Mouse (Mus musculus) bone marrow macrophage, adult 2 months (primary cell): ENCODE results near the gene Tpcn2. TPM values are rescaled to one million over a fixed set of nuclear protein-coding genes. Genes with fewer than 3 reads are reported as not detected.

Experiments used
- H3K27ac ChIP-seq: 2 replicates; pipeline ENCODE4 v1.5.1; 2012; ENCODE audit warnings: low read depth, low read length; ENCODE audit not compliant: insufficient read depth
- H3K4me1 ChIP-seq: 2 replicates; pipeline ENCODE4 v1.6.1; 2012; ENCODE audit warnings: low read length; ENCODE audit not compliant: control insufficient read depth, insufficient read depth
- H3K4me3 ChIP-seq: 2 replicates; pipeline ENCODE4 v1.5.1; 2012; ENCODE audit warnings: mild to moderate bottlenecking, low read length, moderate library complexity; ENCODE audit not compliant: insufficient read depth
- CTCF ChIP-seq: IDR thresholded peaks from 2 replicates; pipeline ENCODE4 v1.5.1; 2012; ENCODE audit warnings: low read depth, mild to moderate bottlenecking, low read length, moderate library complexity
- POLR2A ChIP-seq: IDR thresholded peaks from 2 replicates; pipeline ENCODE4 v1.6.1; 2012; ENCODE audit warnings: mild to moderate bottlenecking, low read depth, low read length, borderline replicate concordance
- polyA plus RNA-seq: library from polyadenylated mRNA; stranded (reverse); fragments of >200 nt; gene quantifications from 2 replicates; pipeline ENCODE4 v1.2.4, GENCODE M21; 2012; ENCODE audit not compliant: missing spikeins, insufficient read depth, insufficient read length

The Tpcn2 gene
- polyA plus RNA-seq = 51.0 and 55.4 TPM in 2 replicates

DNA sequence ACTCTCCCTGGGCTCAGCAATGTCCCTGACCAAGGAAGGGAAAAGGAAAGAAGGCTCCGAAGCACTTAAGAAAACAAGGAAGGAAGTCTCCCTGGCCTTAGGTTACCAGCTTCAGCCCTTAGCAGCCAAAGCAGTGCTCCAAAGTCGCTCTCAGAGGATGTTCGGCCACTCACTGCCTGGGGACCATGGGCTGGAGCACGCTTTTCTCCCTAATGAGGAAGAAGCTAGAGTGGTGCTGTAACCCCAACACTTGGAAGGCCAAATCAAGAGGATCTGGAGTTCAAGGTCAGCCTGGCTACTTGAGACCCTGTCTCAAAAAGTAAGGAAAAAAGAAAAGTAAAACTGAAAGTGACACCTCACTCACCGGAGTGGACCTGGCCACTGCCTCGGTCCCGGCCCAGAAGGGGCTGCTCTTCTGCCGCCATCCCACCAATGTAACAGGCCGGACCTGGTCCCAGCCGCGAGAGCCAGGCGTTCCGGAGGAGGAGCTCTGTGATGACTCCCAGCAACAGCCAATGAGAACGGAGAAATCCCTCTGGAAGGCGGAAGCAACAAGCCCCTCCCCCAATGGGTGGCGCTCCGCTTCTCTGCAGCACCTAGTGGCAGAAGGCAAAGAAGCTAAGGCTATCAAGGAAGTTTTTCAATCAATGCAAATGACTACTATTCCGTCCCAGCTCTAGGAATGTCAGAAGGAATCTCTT is at the start of gene Tpcn2:
TSS of gene Tpcn2 (minus strand) at position 525 of the 701 bp plus-strand sequence.
- no peak for TF ChIP-seq POLR2A
- no peak for TF ChIP-seq CTCF

DNA sequence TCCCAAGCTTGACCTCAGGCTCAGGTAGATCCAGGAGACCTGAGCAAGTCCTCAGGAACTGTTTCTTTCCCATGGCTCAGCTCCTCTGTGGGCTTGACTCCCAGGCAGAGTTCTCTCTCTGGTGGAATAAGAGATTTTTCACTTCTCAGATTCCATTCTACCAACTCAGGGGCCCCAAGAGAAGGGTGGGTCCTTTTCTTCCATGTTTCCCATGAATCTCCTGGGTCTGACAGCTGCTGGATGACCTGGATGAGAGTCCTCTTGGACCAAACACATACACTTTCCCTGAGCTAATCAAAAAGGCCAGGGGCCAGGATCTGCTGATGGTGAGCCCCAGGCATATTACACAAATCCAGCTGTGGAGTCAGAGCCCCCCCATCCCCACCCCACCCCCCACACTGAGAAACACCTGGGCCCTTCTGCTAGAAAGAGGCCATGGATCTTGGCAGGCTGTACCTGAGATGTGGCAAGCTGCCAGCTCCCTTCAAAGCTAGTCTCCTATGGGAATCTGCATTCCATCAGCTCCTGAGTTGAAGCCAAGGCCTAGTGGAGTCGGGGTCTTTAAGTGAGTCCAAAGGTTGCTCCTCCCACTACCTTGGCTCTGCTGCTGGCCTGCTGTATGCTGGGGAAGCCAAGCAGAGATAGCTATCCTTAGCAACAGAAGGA is 48.7 kb upstream of the Tpcn2 start:
- no peak for TF ChIP-seq POLR2A
- TF ChIP-seq CTCF = no peak
- Histone ChIP-seq H3K4me3 (no peak overlapping the region), H3K4me1 (no peaks in the 10 kb centered on the region), H3K27ac (no peak overlapping the region)

More for the DNA sequence above, at the start of gene Tpcn2:
- Histone ChIP-seq H3K4me3 (peak within 1 kb of the TSS; percentile 62), H3K4me1 (peaks cover 26% of the 10 kb centered on the region), H3K27ac (peak within 1 kb of the TSS; percentile 87)

DNA sequence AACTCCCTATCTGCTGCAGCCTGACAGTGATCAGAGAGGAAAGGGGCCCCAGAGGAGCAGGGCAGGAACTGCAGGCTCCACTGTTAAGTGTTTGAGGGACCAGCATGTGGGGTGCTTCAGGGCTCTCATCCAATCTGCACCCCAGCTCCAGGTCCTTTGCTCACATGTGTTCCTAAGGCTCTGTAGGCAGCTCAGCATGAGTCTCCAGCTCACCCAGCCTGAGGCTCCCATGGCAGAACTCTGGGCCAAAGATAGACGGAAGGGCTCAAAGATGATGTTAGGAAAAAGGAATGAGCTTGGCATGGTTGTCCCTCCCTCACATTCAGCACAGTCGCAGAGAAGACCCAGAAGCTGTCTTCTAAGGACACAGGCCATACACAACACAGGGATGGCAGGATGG is 46.8 kb upstream of the Tpcn2 start:
- no peak overlapping the region for H3K27ac ChIP-seq
- H3K4me3 ChIP-seq = no peak overlapping the region
- TF ChIP-seq CTCF (no peak), POLR2A (no peak)
- no peaks in the 10 kb centered on the region for H3K4me1 ChIP-seq

DNA sequence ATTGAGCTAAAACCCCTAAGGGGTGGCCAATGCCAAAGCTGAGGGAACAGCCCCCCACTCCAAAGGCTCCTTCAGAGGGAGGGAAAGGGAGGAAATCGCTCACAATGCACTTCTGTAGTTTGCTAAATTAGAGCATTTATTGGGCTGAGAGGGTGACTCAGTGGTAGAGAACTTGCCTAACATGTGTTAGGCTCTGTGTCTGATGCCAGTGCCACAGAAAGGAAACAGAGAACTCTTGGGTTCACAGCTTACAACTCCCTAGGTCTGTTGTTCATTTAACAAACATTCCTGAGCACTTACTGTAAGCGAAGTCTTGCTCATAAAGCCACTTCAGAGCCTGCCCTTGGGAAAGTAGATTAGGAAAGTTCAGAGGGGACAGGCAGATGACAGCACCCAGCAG is 46.2 kb upstream of the Tpcn2 start:
- TF ChIP-seq POLR2A (no peak), CTCF (no peak)
- H3K27ac ChIP-seq = no peak overlapping the region
- no peaks in the 10 kb centered on the region for H3K4me1 ChIP-seq
- no peak overlapping the region for H3K4me3 ChIP-seq

DNA sequence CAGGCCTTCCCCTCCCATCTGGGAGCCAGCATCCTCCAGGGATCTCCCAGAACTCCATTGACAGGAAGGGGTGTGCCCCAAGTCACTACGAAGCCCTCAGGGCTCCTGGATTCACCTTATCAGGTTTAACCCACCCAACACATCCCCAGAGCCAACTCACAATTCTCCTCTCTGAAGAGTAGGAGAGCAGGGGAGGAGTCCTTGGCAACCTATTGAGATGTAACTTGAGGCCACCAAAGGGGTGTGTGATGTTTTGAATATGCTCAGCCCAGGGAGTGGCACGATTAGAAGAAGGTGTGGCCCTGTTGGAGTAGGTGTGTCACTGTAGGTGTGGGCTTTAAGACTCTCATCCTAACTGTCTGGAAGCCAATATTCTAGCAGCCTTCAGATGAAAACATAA is 41.9 kb upstream of the Tpcn2 start:
- no peak overlapping the region for H3K4me3 ChIP-seq
- TF ChIP-seq CTCF (no peak), POLR2A (no peak)
- no peaks in the 10 kb centered on the region for H3K4me1 ChIP-seq
- H3K27ac ChIP-seq = no peak overlapping the region

DNA sequence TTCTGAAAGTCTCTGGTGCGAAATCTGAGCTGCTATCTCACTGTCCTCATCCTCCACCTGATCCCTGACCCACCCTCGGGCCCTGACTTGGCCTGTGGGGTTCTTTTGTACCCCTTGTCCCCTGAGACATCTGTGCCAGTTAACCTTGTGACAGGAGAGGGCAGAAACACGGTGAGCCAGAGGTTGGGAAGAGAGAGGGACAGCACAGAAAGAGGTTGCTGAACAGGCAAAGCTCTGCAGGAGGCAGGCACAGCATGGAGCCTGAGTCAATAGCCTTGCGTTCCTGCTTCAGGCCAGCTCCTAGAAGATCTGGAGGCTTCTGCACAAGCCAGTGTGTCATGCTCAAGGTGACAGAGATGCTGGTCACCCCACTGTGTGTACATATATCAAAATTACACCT is 39.8 kb upstream of the Tpcn2 start:
- H3K27ac ChIP-seq = no peak overlapping the region
- H3K4me3 ChIP-seq = no peak overlapping the region
- TF ChIP-seq CTCF = no peak
- no peak for TF ChIP-seq POLR2A
- H3K4me1 ChIP-seq = no peaks in the 10 kb centered on the region

DNA sequence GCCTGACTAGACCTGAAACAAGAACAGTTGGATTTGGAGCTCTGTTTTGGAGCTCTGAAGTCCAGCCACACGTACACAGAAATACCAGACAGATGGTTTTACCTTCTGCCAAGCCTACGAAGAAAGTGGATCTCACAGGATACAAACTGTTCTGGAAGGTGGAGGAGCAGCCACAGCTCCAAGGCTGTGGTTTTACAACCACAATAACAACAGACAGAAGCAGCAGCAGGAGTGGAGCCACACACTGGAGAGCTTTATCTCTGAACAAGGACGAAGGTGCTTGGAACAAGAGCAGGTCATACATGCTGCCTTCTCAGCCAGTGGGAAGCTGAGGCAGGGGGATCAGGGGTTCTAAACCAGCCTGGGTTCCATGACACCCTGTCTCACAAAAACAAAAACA is 35.7 kb upstream of the Tpcn2 start:
- H3K4me1 ChIP-seq = no peaks in the 10 kb centered on the region
- no peak overlapping the region for H3K4me3 ChIP-seq
- H3K27ac ChIP-seq = no peak overlapping the region
- TF ChIP-seq POLR2A (no peak), CTCF (no peak)

DNA sequence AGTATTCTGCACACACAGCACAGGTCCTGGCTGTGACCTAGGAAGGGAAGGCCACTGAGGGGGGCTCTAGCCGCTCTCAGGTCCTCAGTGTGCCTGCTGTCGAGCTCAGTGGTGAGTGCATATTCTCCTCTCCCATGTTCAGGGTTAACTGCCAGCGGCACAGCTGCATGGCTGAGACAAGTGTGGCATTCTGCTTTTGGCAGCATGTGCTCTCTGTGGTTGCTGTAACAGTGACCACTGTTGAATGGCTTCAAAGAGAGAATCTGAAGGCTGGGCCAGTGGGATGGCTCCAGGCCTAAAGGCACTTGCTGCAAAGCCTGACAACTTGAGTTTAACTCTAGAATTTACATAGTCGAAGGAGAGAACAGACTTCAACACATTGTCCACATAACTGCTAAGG is 33.7 kb upstream of the Tpcn2 start:
- Histone ChIP-seq H3K27ac (no peak overlapping the region), H3K4me1 (no peaks in the 10 kb centered on the region), H3K4me3 (no peak overlapping the region)
- TF ChIP-seq CTCF = no peak
- no peak for TF ChIP-seq POLR2A

DNA sequence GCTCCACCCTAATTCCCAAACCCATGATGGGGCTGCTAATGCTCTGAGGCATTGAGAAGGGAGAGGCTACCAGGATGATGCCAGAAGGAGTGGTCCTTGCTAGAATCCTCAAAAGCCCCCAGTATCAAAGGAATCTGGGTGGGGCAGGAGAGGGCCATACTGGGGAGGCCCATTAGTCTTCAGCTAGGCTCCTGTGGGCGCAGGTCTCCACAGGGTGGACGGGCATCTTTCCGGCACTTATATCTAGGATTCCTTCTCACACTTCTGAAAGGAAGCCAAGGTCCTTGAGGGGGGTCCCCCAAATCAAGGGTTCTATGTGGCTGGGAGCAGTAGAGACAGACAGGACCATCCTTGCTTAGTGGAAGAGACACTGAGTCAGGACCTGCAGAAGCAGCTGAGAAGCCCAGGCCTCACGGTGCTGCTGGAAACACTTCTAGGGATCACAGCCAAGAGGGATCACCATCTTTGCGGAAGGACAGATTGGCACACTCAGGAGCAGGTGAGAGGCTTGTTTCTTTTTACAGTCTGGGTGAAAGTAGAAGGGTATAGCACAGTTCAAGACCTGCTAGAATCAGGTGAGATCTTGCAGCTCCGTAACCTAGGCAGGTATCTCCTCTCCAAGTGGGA is 31.1 kb upstream of the Tpcn2 start, which contains the start of gene Mrgprd:
TSS of gene Mrgprd (plus strand) at position 51 of the 627 bp plus-strand sequence.
- TF ChIP-seq CTCF (no peak), POLR2A (no peak)

DNA sequence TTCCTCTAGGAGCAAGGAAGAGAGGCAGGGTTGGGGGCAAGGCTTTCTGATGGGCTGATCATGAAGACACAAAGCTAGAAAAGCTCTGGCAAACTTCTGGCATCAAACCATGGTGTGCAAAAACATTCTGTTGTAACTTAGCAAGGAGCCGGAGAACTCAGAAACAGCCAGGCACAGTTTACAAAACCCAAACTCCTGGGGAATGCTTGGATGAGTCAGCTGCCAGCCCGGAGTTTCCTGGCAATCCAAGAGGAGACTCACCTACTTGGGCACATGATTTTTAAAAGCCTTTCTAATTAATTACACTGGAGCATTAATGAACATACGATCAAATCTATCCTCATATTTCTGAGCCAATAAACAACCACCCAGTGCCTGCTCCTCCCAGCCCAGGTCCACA is 28.3 kb upstream of the Tpcn2 start:
- H3K27ac ChIP-seq = no peak overlapping the region
- no peaks in the 10 kb centered on the region for H3K4me1 ChIP-seq
- H3K4me3 ChIP-seq = no peak overlapping the region
- TF ChIP-seq CTCF (no peak), POLR2A (no peak)

More for the DNA sequence above, 31.1 kb upstream of the Tpcn2 start, which contains the start of gene Mrgprd:
- H3K4me3 ChIP-seq = no peak within 1 kb of the TSS
- H3K4me1 ChIP-seq = no peaks in the 10 kb centered on the region
- H3K27ac ChIP-seq = no peak within 1 kb of the TSS
